Mouse (Mus musculus) embryonic facial prominence, embryonic 12.5 days (tissue): ENCODE data around the gene Rap1gap. TPM values are rescaled to one million over a fixed set of nuclear protein-coding genes. Genes with fewer than 3 reads are reported as not detected.

Source experiments
- ATAC-seq: fragments of 200-750 bp; cut with Nextera tagmentation; 2 replicates; pipeline ENCODE4 v1.8.0; 2017; ENCODE audit not compliant: insufficient number of reproducible peaks, insufficient read depth, low FRiP score, low TSS enrichment
- H3K27ac ChIP-seq: fragments of 300-500 bp; sonication (generic); 2 replicates; pipeline ENCODE4 v1.5.1; 2016; ENCODE audit warnings: mild to moderate bottlenecking
- H3K27me3 ChIP-seq: fragments of 300-500 bp; sonication (generic); 2 replicates; pipeline ENCODE4 v1.6.1; 2016; ENCODE audit warnings: mild to moderate bottlenecking, moderate library complexity
- H3K36me3 ChIP-seq: fragments of 300-500 bp; sonication (generic); 2 replicates; pipeline ENCODE4 v1.6.1; 2016; ENCODE audit warnings: mild to moderate bottlenecking
- H3K4me1 ChIP-seq: fragments of 300-500 bp; sonication (generic); 2 replicates; pipeline ENCODE4 v1.6.1; 2016
- H3K4me2 ChIP-seq: fragments of 300-500 bp; sonication (generic); replicated peaks from 2 replicates; pipeline ENCODE4 v1.6.1; 2016; ENCODE audit warnings: mild to moderate bottlenecking, moderate library complexity
- H3K4me3 ChIP-seq: fragments of 300-500 bp; sonication (generic); 2 replicates; pipeline ENCODE4 v1.5.1; 2016; ENCODE audit warnings: mild to moderate bottlenecking
- H3K9ac ChIP-seq: fragments of 300-500 bp; sonication (generic); 2 replicates; pipeline ENCODE4 v1.6.1; 2016; ENCODE audit warnings: mild to moderate bottlenecking, moderate library complexity
- H3K9me3 ChIP-seq: fragments of 300-500 bp; sonication (generic); 2 replicates; pipeline ENCODE4 v1.6.1; 2016; ENCODE audit warnings: mild to moderate bottlenecking, moderate library complexity
- WGBS: fragments of 180-500 bp; shearing (Covaris S2); methylation state at CpG from one replicate; pipeline ENCODE4 v1.1.7; 2016; 5-methylcytosine and 5-hydroxymethylcytosine counted together
- polyA plus RNA-seq: library from polyadenylated mRNA; unstranded; fragments of >200 nt; fragmentation: Nextera tagmentation; extraction: Ambion mirVana; gene quantifications from 2 replicates; pipeline ENCODE4 v1.2.1, GENCODE M21; 2016

Rap1gap gene
- polyA plus RNA-seq = 15.1 and 16.3 TPM in 2 replicates

DNA sequence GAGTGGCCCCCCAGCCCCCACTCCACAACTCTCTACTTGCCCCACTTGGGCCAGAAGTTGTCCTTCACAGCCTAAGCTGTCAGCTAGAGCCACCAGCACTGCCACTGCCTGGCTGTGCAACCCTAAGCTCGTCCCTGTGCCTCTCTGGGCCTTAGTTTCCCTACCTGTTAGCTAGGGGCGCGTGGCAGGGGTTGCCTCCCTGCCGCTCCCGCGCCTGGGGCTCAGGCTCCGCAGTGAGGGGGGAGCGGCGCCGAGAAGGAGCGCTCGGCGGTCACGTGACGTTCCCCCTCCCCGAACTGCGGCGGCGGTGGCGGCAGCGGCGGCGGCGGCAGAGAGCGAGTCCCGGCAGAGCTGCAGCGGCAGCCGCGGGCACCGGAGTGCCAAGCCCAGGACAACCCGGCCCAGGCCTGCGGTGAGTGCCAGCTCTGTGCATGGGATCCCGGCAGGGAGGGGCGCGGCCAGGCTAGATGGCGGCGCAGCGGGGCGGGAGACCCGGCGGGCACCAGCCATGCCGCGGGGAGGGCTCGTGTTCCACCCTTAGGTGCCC is at the start of gene Rap1gap:
Rap1gap (plus strand) TSS at position 294 of the 547 bp plus-strand sequence.
- Histone ChIP-seq H3K4me3 (peak within 1 kb of the TSS; percentile 43), H3K36me3 (no peaks in the 10 kb centered on the region), H3K27ac (no peak within 1 kb of the TSS), H3K27me3 (peaks cover 43% of the 10 kb centered on the region), H3K4me2 (peak within 1 kb of the TSS; percentile 76), H3K4me1 (peaks cover 17% of the 10 kb centered on the region; the same call in 1 of the 2 replicates), H3K9me3 (no peaks in the 10 kb centered on the region), H3K9ac (peak within 1 kb of the TSS; percentile 60)
- ATAC-seq = no peak; the same call in none of the 2 replicates
- under 1% methylated on average over 37 of the region's 44 CpGs for WGBS

DNA sequence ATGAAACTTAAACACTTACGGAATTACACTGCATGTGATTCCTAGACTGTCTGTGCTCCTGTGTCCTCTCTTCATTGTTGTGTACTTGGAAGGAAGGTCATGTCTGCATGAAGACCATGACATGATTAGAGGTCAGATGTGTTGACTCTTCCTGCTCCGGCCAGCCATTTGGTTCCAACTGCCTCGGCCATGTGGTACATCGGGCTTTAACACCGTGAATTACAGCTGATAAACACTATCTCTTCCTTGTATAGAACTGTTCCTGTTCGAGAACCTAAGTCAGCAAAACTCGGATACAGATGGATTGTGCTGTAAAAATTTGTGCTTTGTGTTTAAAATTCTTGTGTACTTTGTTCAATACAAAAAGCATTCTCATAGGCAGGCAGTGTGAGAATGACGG is 41.7 kb upstream of the Rap1gap start:
- H3K27me3 ChIP-seq = no peaks in the 10 kb centered on the region
- H3K4me1 ChIP-seq = no peaks in the 10 kb centered on the region
- no peak for ATAC-seq
- no peak overlapping the region for H3K9ac ChIP-seq
- H3K4me2 ChIP-seq = no peak overlapping the region
- H3K9me3 ChIP-seq = no peaks in the 10 kb centered on the region
- H3K27ac ChIP-seq = no peak overlapping the region
- H3K4me3 ChIP-seq = no peak overlapping the region
- WGBS = 95% methylated on average over 8 of the region's 8 CpGs
- peaks cover 74% of the 10 kb centered on the region for H3K36me3 ChIP-seq

DNA sequence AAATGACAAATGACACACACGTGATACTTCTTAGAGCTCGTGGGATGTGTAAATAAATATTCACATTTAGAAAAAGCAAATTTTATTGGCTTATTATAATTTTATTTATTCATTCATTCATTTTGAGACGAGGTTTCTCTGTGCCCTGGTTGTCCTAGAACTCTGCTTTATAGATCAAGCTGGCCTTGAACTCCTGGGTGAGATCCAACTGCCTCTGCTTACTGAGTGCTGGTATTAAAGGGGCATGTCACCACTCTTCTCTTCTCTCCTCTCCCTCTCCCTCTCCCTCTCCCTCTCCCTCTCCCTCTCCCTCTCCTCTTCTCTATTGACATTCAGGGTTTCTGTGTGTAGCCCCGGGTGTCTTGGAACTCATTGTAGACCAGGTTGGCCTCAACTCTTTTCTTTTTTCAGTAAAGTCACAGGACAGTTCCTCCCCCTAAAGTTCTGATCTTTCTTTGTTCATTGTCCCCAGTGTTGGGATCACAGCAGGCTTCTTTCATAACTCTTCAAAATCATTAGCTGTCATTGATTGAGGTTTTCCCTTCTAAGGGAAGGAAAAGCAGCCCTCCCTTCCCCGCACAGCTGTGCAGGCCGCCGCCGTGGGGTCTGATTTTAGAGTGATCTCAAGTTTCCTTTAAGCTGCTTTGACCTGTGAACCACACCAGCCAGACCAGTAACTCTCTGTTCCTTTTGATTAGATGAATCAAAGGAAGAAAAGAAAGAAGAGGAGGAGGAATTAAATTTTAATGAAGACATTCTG is 36.9 kb upstream of the Rap1gap start:
- Histone ChIP-seq H3K4me2 (no peak overlapping the region), H3K4me1 (no peaks in the 10 kb centered on the region), H3K9me3 (no peaks in the 10 kb centered on the region), H3K4me3 (no peak overlapping the region), H3K27ac (no peak overlapping the region), H3K27me3 (no peaks in the 10 kb centered on the region), H3K36me3 (peaks cover 75% of the 10 kb centered on the region), H3K9ac (no peak overlapping the region)
- ATAC-seq = no peak
- 54% methylated on average over 8 of the region's 8 CpGs for WGBS

DNA sequence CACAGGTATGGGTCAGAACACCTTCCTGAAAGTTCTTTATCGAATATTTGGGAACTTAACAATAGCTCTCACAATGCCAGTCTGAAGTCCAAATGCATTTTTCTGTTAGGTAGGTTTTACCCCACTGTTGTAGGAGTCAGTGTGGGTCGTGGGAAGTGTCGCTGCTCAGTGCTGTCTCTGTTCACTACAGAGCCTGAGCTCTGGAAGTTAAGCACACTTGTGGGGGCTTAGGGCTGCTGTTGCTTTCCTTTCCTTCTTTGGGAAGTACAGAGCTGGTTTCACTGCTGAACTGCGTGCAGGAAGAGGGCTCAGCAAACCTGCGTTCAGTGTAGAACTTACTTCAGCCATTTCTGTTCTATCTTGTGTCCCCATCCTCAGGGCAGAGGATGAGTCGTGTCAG is 36.1 kb upstream of the Rap1gap start:
- WGBS = 87% methylated on average over 6 of the region's 6 CpGs
- H3K4me1 ChIP-seq = no peaks in the 10 kb centered on the region
- H3K4me2 ChIP-seq = no peak overlapping the region
- H3K36me3 ChIP-seq = peaks cover 75% of the 10 kb centered on the region
- H3K9me3 ChIP-seq = no peaks in the 10 kb centered on the region
- H3K27ac ChIP-seq = no peak overlapping the region
- H3K27me3 ChIP-seq = no peaks in the 10 kb centered on the region
- no peak for ATAC-seq
- H3K9ac ChIP-seq = no peak overlapping the region
- H3K4me3 ChIP-seq = no peak overlapping the region

DNA sequence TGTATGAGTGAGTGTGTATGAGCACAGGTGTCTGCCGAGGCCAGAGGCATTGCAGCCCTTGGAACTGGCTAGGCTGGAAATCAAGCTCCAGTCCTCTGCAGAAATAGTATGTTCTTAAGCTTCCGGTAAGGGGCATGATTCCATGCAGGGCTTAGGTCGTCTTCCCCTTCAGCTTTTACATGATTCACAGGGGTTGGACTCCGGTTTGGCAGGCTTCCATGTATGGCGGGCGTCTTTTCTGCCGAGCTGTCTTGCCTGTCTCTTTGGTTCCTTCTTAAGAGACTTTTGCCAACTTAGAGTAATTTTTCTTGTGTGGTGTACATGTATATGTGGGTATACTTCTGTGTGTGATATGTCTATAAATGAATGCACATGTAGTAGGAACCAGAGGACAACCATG is 35.2 kb upstream of the Rap1gap start:
- Histone ChIP-seq H3K9me3 (no peaks in the 10 kb centered on the region), H3K27me3 (no peaks in the 10 kb centered on the region), H3K4me1 (no peaks in the 10 kb centered on the region), H3K36me3 (peaks cover 73% of the 10 kb centered on the region), H3K27ac (no peak overlapping the region), H3K4me2 (no peak overlapping the region), H3K4me3 (no peak overlapping the region), H3K9ac (no peak overlapping the region)
- ATAC-seq = no peak
- WGBS = 84% methylated on average over 7 of the region's 7 CpGs

DNA sequence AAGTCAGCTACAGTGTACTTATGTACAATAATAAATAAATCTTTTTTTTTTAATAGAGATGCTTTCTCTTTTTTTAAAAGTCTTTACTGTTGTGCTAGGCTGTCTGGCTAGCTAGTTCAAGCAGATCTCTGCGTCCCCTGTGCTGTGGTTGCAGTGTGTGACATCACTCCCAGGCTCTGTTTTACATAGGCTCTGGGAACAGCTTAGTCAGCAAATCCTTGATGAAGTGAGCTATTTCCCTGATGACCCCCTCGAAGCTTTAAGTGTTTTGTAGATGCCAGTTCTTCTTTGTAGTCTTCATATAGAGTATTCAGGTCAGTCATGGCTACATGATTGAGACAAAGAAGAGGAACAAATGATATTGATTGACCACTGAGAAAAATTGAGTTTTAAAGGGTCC is 34.4 kb upstream of the Rap1gap start:
- ATAC-seq = no peak
- 73% methylated on average over 2 of the region's 2 CpGs for WGBS
- Histone ChIP-seq H3K27me3 (no peaks in the 10 kb centered on the region), H3K4me2 (no peak overlapping the region), H3K4me3 (no peak overlapping the region), H3K4me1 (no peaks in the 10 kb centered on the region), H3K9me3 (no peaks in the 10 kb centered on the region), H3K9ac (no peak overlapping the region), H3K36me3 (peaks cover 72% of the 10 kb centered on the region), H3K27ac (no peak overlapping the region)

DNA sequence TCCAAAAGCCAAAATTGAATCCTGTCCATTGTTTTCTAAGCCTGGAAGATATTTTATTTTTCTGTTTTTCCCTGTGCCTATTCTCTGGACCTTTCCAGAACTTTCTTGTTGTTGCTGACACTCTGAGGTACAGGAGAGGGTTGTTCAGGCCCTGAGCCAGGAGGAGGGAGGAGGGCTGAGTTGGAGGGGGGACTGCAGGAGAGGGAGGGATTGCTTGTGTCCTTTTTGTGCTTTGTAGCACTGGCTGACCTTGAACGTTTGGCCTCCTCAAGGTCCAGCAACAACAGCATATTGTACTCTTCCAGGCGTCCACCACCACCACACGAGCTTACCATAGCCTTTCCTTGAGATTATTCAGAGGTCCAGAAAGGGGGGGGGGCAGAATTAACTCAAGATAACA is 32.9 kb upstream of the Rap1gap start:
- Histone ChIP-seq H3K36me3 (peaks cover 79% of the 10 kb centered on the region), H3K4me1 (no peaks in the 10 kb centered on the region), H3K27ac (no peak overlapping the region), H3K4me2 (no peak overlapping the region), H3K4me3 (no peak overlapping the region), H3K9ac (no peak overlapping the region), H3K27me3 (no peaks in the 10 kb centered on the region), H3K9me3 (no peaks in the 10 kb centered on the region)
- 75% methylated on average over 3 of the region's 3 CpGs for WGBS
- no peak for ATAC-seq

DNA sequence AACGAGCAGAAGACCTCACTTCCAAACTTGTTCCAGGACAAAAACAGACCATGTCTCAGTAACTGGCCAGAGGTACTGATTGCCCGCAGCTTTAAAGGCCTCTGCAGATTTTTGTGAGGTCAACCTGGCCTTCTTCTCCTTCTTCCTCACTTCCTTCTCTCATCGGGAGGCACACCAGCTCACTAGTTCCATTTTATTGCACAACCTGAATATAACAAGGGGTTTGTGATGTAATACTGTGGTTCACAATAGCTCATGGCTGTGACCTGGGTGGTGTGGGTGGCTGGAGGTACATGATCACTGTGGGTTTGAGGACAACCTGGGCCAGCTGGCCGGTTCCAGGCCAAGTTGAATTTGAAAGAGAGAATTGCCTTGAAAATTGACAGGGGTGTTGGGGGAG is 31.1 kb upstream of the Rap1gap start:
- H3K27me3 ChIP-seq = no peaks in the 10 kb centered on the region
- ATAC-seq = no peak
- no peak overlapping the region for H3K27ac ChIP-seq
- no peak overlapping the region for H3K9ac ChIP-seq
- peaks cover 88% of the 10 kb centered on the region for H3K36me3 ChIP-seq
- no peaks in the 10 kb centered on the region for H3K4me1 ChIP-seq
- no peaks in the 10 kb centered on the region for H3K9me3 ChIP-seq
- H3K4me2 ChIP-seq = no peak overlapping the region
- no peak overlapping the region for H3K4me3 ChIP-seq
- WGBS = 85% methylated on average over 4 of the region's 4 CpGs

DNA sequence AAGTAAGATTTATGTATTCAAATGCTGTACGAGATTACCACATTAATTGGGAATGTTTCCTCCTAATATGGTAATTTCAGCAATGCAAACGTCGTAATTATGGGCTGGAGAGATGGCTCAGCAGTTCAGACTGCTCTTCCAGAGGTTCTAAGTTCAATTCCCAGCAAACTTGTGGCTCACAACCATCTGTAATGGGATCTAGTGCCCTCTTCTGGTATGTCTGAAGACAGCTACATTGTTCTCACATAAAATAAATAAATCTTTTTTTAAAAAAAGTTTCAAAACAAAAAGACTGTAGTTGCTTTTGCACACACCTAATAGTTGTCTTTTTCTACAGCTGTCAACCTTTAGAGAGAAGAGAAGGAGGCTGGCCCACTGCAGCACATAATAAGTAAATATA is 27.9 kb upstream of the Rap1gap start:
- no peaks in the 10 kb centered on the region for H3K27me3 ChIP-seq
- H3K4me2 ChIP-seq = no peak overlapping the region
- 84% methylated on average over 3 of the region's 3 CpGs for WGBS
- H3K36me3 ChIP-seq = peaks cover 89% of the 10 kb centered on the region
- H3K4me1 ChIP-seq = no peaks in the 10 kb centered on the region
- H3K9me3 ChIP-seq = no peaks in the 10 kb centered on the region
- no peak overlapping the region for H3K4me3 ChIP-seq
- H3K9ac ChIP-seq = no peak overlapping the region
- no peak overlapping the region for H3K27ac ChIP-seq
- no peak for ATAC-seq

DNA sequence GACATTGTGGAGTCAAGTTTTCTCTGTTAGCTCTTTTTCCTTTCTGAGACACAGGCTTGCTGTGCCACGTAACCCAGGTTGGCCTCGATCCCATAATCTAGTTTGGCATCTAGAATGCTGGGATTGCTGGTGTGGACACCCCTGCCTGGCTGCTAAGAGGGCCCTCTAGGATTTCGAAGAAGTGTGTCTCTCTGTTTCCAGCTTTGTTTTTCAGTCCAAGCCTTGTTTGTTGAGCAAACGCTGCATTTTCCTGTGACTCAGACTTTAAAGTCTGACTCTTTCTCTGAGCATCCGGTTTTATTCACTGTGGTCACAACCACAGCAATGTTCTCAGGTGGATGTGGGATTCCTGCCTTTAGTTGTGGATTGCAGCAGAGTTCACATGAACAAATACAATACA is 23.0 kb upstream of the Rap1gap start:
- WGBS = 89% methylated on average over 5 of the region's 5 CpGs
- ATAC-seq = no peak
- Histone ChIP-seq H3K9me3 (no peaks in the 10 kb centered on the region), H3K4me3 (no peak overlapping the region), H3K4me1 (no peaks in the 10 kb centered on the region), H3K4me2 (no peak overlapping the region), H3K36me3 (peaks cover 80% of the 10 kb centered on the region), H3K27me3 (no peaks in the 10 kb centered on the region), H3K9ac (no peak overlapping the region), H3K27ac (no peak overlapping the region)

DNA sequence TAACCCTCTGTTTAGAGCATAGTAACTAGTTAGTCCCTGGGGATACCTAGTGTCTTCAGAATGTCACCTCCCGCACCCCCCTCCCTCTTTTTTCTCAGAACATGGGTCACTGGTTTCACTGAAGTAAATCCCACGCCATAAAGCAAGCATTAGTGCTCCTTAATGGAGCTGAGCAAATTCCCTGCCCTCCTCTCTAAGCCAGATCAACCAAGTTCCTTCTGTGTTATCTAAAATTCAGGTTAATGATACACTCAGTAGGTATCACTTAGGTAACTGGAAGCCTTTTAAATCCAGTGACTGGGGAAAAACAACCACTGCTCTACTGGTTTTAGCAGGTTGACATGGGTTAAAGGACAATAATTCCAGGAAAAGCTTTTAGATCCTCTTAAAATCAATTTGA is 22.4 kb upstream of the Rap1gap start:
- Histone ChIP-seq H3K9ac (no peak overlapping the region), H3K9me3 (no peaks in the 10 kb centered on the region), H3K4me1 (no peaks in the 10 kb centered on the region), H3K4me3 (no peak overlapping the region), H3K27ac (no peak overlapping the region), H3K36me3 (peaks cover 81% of the 10 kb centered on the region), H3K4me2 (no peak overlapping the region), H3K27me3 (no peaks in the 10 kb centered on the region)
- no peak for ATAC-seq
- WGBS = 66% methylated on average over 2 of the region's 2 CpGs

DNA sequence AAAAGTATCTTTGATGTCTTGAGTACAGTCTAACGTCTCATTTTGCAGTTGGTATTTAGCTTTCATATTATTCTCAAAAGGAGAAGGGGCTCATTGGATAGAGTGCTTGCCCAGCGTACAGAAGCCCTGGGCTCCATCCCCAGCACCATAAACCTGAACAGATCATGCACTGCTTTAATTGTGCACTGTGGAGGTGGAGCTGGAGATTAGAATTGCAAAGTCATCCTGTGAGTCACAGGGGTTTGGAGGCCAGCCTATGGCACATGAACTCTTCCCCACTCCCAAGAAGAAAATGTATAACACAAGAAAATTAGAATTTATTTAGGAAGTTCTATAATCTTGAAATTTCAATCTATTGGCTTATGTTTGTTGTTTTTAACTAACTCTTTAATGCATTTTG is 21.1 kb upstream of the Rap1gap start:
- Histone ChIP-seq H3K9me3 (no peaks in the 10 kb centered on the region), H3K27me3 (no peaks in the 10 kb centered on the region), H3K4me2 (no peak overlapping the region), H3K9ac (no peak overlapping the region), H3K4me3 (no peak overlapping the region), H3K36me3 (peaks cover 75% of the 10 kb centered on the region), H3K4me1 (no peaks in the 10 kb centered on the region; the same call in 1 of the 2 replicates), H3K27ac (no peak overlapping the region)
- ATAC-seq = no peak
- 77% methylated on average over 2 of the region's 2 CpGs for WGBS
